Mouse (Mus musculus) C2C12 (cell line): Measurements from ENCODE around the gene Itgb6. TPM values are rescaled to one million over a fixed set of nuclear protein-coding genes. Genes with fewer than 3 reads are reported as not detected.

ENCODE experiments used
- H3K27me3 ChIP-seq: one replicate; pipeline ENCODE4 v1.6.1; 2011; ENCODE audit not compliant: control insufficient read depth, insufficient read depth, insufficient read length
- H3K36me3 ChIP-seq: one replicate; pipeline ENCODE4 v1.6.1; 2011; ENCODE audit not compliant: control insufficient read depth, insufficient read depth
- H3K4me3 ChIP-seq: one replicate; pipeline ENCODE4 v1.5.1; 2011; ENCODE audit warnings: mild to moderate bottlenecking, control low read depth; ENCODE audit not compliant: poor library complexity, insufficient read depth, severe bottlenecking
- H3K79me2 ChIP-seq: one replicate; pipeline ENCODE4 v1.6.1; 2011; ENCODE audit not compliant: control insufficient read depth, insufficient read depth
- H3K79me3 ChIP-seq: one replicate; pipeline ENCODE4 v1.6.1; 2011; ENCODE audit warnings: low read depth, control low read depth
- H3ac ChIP-seq: one replicate; pipeline ENCODE3; 2011; ENCODE audit warnings: low read depth; ENCODE audit not compliant: control insufficient read depth, insufficient read length
- CEBPB ChIP-seq: IDR thresholded peaks from one replicate; pipeline ENCODE4 v1.6.1; 2011; ENCODE audit warnings: low read depth, mild to moderate bottlenecking, control low read depth, moderate library complexity
- CTCF ChIP-seq: IDR thresholded peaks from one replicate; pipeline ENCODE4 v1.5.1; 2011; ENCODE audit not compliant: control insufficient read depth, insufficient read depth, insufficient read length
- FOSL1 ChIP-seq: IDR thresholded peaks from one replicate; pipeline ENCODE4 v1.8.0; 2011; ENCODE audit warnings: mild to moderate bottlenecking, low read length; ENCODE audit not compliant: poor library complexity, insufficient read depth, severe bottlenecking
- MAX ChIP-seq: IDR thresholded peaks from one replicate; pipeline ENCODE4 v1.6.1; 2011; ENCODE audit warnings: mild to moderate bottlenecking, control low read depth
- MYOD1 ChIP-seq: IDR thresholded peaks from one replicate; pipeline ENCODE4 v1.6.1; 2011; ENCODE audit warnings: low read depth; ENCODE audit not compliant: control insufficient read depth, insufficient read length
- MYOG ChIP-seq: IDR thresholded peaks from one replicate; pipeline ENCODE4 v1.6.1; 2011; ENCODE audit not compliant: control insufficient read depth, insufficient read length; ENCODE audit errors: extremely low read depth
- USF1 ChIP-seq: IDR thresholded peaks from one replicate; pipeline ENCODE4 v1.6.1; 2011; ENCODE audit warnings: low read depth, mild to moderate bottlenecking, control low read depth, moderate library complexity
- polyA plus RNA-seq: library from polyadenylated mRNA; unstranded; fragments of >200 nt; fragmentation: generic; extraction: Trizol; gene quantifications from one replicate; pipeline ENCODE4 v1.2.1, GENCODE M21; 2012; ENCODE audit warnings: missing spikeins

The Itgb6 gene
- polyA plus RNA-seq, 1 experiment = 0.30 TPM

DNA sequence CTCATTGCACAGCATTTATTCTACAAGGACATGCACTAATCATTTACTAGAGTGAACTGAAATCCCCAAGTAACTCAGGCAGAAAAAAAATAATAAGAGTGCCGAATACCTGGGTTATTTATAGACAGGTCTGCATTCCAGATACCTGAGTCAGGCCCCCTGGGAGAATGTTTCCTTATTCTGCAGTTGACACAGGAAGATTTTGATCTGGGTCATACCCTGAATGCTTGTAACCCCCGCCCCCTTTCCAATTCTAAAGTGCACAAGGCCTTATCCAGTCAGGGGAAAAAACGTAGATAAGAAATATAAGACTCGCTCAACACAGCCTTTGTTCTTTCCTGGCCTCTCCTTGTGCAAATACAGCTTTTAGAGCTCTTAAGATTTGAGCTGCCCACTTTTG lies 19.1 kb downstream of the Itgb6 start:
- Histone ChIP-seq H3K79me3 (no peaks in the 10 kb centered on the region), H3K4me3 (no peak overlapping the region), H3K36me3 (no peaks in the 10 kb centered on the region), H3K79me2 (no peaks in the 10 kb centered on the region), H3ac (no peak overlapping the region), H3K27me3 (no peaks in the 10 kb centered on the region)
- TF ChIP-seq USF1 (no peak), FOSL1 (no peak), MYOD1 (no peak), MAX (no peak), MYOG (no peak), CEBPB (no peak), CTCF (no peak)

DNA sequence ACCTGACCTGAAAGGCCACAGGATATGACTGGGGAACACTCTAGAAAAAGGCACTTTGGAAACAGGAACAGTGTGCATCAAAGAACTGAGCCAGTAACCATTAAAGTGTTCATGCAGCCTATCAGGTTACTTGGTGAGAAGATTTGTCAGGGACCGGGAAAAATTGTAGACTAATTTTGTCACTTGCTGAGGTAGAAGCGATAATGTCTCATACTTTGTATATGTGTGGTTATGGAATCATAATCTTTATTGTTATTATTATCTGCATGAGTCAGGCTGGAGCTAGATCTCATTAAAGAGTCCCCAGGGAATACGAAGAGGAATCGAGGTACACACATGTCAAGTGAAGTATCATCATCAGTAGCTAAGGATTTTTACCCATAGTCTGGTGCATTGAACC lies 21.5 kb downstream of the Itgb6 start:
- Histone ChIP-seq H3K36me3 (no peaks in the 10 kb centered on the region), H3ac (no peak overlapping the region), H3K4me3 (no peak overlapping the region), H3K79me3 (no peaks in the 10 kb centered on the region), H3K27me3 (no peaks in the 10 kb centered on the region), H3K79me2 (no peaks in the 10 kb centered on the region)
- peak; percentile 56 for TF ChIP-seq MAX
- TF ChIP-seq USF1 = no peak
- TF ChIP-seq CEBPB = no peak
- peak; percentile 92 for TF ChIP-seq FOSL1

DNA sequence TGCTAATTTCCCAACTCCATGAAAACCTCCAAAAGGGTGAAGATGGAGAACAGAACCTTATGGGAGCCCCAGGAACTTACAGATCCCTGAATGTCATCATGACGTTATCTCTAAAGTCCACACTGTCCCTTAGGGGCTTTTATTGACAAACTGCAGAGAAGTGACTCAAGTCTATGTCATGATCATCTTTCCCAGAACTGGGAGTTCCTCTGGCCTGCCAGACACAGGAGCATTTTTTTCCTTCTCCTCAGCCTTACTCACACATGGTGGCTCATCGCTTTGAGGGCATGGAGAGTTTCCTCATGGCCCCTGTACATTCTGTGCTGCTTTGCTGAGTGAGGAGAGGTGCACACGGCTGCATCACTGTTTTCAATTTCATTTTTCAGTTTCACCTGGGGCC lies 22.4 kb downstream of the Itgb6 start:
- no peaks in the 10 kb centered on the region for H3K36me3 ChIP-seq
- no peak overlapping the region for H3K4me3 ChIP-seq
- H3K79me2 ChIP-seq = no peaks in the 10 kb centered on the region
- no peaks in the 10 kb centered on the region for H3K27me3 ChIP-seq
- H3K79me3 ChIP-seq = no peaks in the 10 kb centered on the region
- H3ac ChIP-seq = no peak overlapping the region
- TF ChIP-seq MAX = peak; percentile 89
- peak; percentile 48 for TF ChIP-seq MYOD1
- no peak for TF ChIP-seq USF1
- no peak for TF ChIP-seq MYOG
- TF ChIP-seq FOSL1 = peak; percentile 88
- TF ChIP-seq CEBPB = peak; percentile 40
- TF ChIP-seq CTCF = no peak

DNA sequence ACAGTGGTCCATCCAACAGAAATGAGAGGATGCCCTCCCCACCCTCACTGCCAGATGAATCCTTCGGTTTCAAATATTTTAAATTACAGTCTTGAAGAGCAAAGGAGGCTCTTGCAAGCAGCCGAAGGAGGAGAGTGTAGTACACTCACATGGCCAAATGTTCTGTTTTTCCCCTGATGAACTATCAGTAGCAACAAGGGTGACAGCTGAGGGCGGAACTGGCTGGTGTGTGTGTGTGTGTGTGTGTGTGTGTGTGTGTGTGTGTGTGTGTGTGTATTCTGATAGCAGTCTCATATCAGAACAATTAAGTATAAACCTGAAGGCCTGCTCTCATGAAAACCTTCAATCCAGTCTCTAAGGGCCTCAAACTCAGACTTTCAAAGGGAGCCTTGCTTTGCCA lies 22.9 kb downstream of the Itgb6 start:
- Histone ChIP-seq H3K79me2 (no peaks in the 10 kb centered on the region), H3K36me3 (no peaks in the 10 kb centered on the region), H3ac (no peak overlapping the region), H3K4me3 (no peak overlapping the region), H3K79me3 (no peaks in the 10 kb centered on the region), H3K27me3 (no peaks in the 10 kb centered on the region)
- TF ChIP-seq MYOG = no peak
- TF ChIP-seq USF1 = no peak
- no peak for TF ChIP-seq MAX
- no peak for TF ChIP-seq FOSL1
- no peak for TF ChIP-seq MYOD1
- TF ChIP-seq CTCF = no peak
- TF ChIP-seq CEBPB = no peak

DNA sequence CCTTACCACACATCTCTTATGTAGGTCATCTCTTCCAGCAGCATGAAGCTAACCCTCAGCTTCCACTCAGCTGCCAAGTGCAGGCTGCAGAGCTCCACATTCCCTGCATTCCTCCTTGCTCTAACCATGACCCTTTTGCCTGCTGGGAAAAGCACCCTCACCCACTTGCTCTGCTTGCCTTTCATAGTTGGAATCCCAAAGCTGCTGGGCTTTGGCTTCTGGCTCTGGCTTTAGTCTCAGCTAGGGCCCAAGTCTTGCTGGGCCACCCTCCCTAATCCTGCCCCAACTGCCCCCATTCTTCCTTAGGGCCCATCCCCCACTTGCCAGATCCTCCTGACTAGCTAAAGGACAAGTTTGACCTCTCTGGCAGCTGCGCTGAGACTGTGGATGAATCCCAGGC lies 24.3 kb downstream of the Itgb6 start:
- H3K79me3 ChIP-seq = no peaks in the 10 kb centered on the region
- TF ChIP-seq MAX = no peak
- no peaks in the 10 kb centered on the region for H3K27me3 ChIP-seq
- H3K79me2 ChIP-seq = no peaks in the 10 kb centered on the region
- H3K4me3 ChIP-seq = no peak overlapping the region
- H3ac ChIP-seq = no peak overlapping the region
- H3K36me3 ChIP-seq = no peaks in the 10 kb centered on the region

DNA sequence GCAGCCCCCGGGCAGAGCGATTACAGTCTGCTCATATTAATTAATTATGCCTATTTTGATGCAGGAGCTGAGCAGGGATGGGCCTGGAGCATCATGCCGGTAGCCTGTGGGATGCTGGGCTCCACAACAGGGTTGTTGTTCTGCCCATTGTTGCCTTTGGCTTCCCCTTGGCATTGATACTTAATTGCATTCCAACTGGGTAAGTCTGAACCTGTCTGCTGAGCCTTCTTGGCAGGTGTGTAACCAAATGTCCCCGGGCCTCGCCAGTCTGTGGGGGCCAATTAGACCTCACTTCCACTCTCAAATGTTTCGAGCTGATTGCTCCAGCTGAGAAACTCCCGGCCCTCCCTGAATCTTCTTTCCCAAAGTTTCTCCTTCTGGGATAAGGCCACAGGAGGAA lies 24.9 kb downstream of the Itgb6 start:
- Histone ChIP-seq H3K36me3 (no peaks in the 10 kb centered on the region), H3K4me3 (no peak overlapping the region), H3K79me2 (no peaks in the 10 kb centered on the region), H3K27me3 (no peaks in the 10 kb centered on the region), H3ac (no peak overlapping the region), H3K79me3 (no peaks in the 10 kb centered on the region)
- TF ChIP-seq MYOD1 (no peak), USF1 (no peak), FOSL1 (no peak), CTCF (no peak), MAX (no peak), MYOG (no peak)

DNA sequence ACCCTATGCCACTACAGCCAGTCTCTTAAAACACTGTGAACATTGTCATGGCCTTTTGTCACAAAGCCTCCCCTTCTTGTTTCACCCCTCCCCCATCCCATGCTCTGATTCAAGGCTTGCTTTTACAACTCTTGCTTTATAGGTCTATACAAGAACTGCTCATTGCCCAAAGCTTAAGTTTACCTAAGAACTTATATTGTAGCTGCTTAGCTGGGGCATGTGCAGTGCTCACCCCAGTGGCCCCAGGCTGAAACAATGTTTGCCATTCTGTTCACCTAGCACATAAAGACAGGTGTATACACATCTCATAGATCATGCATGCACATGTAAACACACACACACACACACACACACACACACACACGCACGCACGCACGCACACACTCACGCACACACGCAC lies 25.9 kb downstream of the Itgb6 start:
- Histone ChIP-seq H3K36me3 (no peaks in the 10 kb centered on the region), H3K79me3 (no peaks in the 10 kb centered on the region), H3K4me3 (no peak overlapping the region), H3K27me3 (no peaks in the 10 kb centered on the region), H3ac (no peak overlapping the region), H3K79me2 (no peaks in the 10 kb centered on the region)
- no peak for TF ChIP-seq CEBPB
- no peak for TF ChIP-seq CTCF
- TF ChIP-seq MYOG = no peak
- TF ChIP-seq MYOD1 = no peak
- no peak for TF ChIP-seq MAX
- TF ChIP-seq USF1 = no peak
- no peak for TF ChIP-seq FOSL1
